Mouse (Mus musculus) liver, adult 2 months (tissue): ENCODE measurements around the gene Tango6. TPM values are rescaled to one million over a fixed set of nuclear protein-coding genes. Genes with fewer than 3 reads are reported as not detected.

Experiments
- DNase-seq: peaks from one replicate; pipeline ENCODE4 v3.0.0-alpha.2; 2011; ENCODE audit warnings: low read depth, low spot score; ENCODE audit errors: extremely low read depth
- H3K27ac ChIP-seq: fragments of 200-500 bp; replicated peaks from 2 replicates; pipeline ENCODE4 v1.5.1; 2012; ENCODE audit warnings: low read depth, mild to moderate bottlenecking, control low read depth, inconsistent platforms, low read length; ENCODE audit not compliant: insufficient read depth
- H3K27me3 ChIP-seq: fragments of 200-500 bp; 2 replicates; pipeline ENCODE4 v1.6.1; 2012; ENCODE audit warnings: mild to moderate bottlenecking, moderate library complexity, low read length, inconsistent platforms; ENCODE audit not compliant: control insufficient read depth, insufficient read depth
- H3K36me3 ChIP-seq: fragments of 200-500 bp; 2 replicates; pipeline ENCODE4 v1.6.1; 2012; ENCODE audit warnings: low read length, inconsistent platforms; ENCODE audit not compliant: control insufficient read depth, insufficient read depth
- H3K4me1 ChIP-seq: fragments of 200-500 bp; 2 replicates; pipeline ENCODE4 v1.6.1; 2011; ENCODE audit warnings: low read length; ENCODE audit not compliant: control insufficient read depth, insufficient read depth
- H3K4me3 ChIP-seq: fragments of 200-500 bp; 2 replicates; pipeline ENCODE4 v1.5.1; 2011; ENCODE audit warnings: low read depth, mild to moderate bottlenecking, control low read depth, low read length, moderate library complexity; ENCODE audit not compliant: insufficient read depth
- H3K79me2 ChIP-seq: fragments of 200-500 bp; 2 replicates; pipeline ENCODE4 v1.6.1; 2012; ENCODE audit warnings: inconsistent platforms, mild to moderate bottlenecking, low read length, moderate library complexity; ENCODE audit not compliant: control insufficient read depth, insufficient read depth
- H3K9ac ChIP-seq: fragments of 200-500 bp; 2 replicates; pipeline ENCODE4 v1.6.1; 2012; ENCODE audit warnings: low read depth, mild to moderate bottlenecking, control low read depth, inconsistent platforms, low read length
- CTCF ChIP-seq: fragments of 200-500 bp; IDR thresholded peaks from 2 replicates; pipeline ENCODE4 v1.5.1; 2011; ENCODE audit warnings: low read depth, low read length, control low read depth
- POLR2A ChIP-seq: fragments of 200-500 bp; IDR thresholded peaks from 2 replicates; pipeline ENCODE4 v1.6.1; 2011; ENCODE audit warnings: low read length, control low read depth; ENCODE audit not compliant: insufficient read depth; ENCODE audit errors: extremely low read depth
- WGBS: fragments of 180-500 bp; shearing (Covaris S2); methylation state at CpG from one replicate; pipeline ENCODE4 v1.1.7; 2018; 5-methylcytosine and 5-hydroxymethylcytosine counted together
- polyA plus RNA-seq: library from polyadenylated mRNA; depleted of rRNA; stranded (reverse); fragments of >200 nt; gene quantifications from 2 replicates; pipeline ENCODE4 v1.2.3, GENCODE M21; 2012
- total RNA-seq: library from RNA; depleted of rRNA; stranded (reverse); fragments of >200 nt; gene quantifications from 2 replicates; pipeline ENCODE4 v1.2.3, GENCODE M21; 2014

The Tango6 gene
- total and polyA plus RNA-seq, 2 experiments: 2.1 to 4.0 TPM

DNA sequence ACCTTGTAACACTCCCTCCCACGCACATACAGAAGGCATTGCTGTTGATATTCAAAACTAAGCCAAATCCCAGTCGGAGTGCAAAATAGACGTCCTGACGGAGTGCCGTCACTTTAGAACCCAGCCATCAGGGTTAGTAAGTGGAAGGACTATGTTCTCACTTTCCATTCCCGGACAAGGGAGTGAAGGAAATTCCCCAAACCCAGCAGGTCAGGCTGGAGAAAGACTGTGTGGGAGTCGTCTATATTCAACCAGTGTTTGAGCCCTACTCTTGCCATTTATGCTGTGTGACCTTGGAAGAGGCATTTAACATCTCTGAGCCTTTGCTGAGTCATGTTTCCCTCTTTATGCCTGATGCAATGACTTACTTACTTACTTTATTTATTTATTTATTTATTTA is 42.7 kb upstream of the Tango6 start:
- H3K27ac ChIP-seq: no peak overlapping the region
- no peak overlapping the region for H3K9ac ChIP-seq
- H3K4me1 ChIP-seq: peaks cover 13% of the 10 kb centered on the region
- H3K27me3 ChIP-seq: no peaks in the 10 kb centered on the region
- TF ChIP-seq POLR2A (no peak), CTCF (no peak)
- 47% methylated on average over 7 of the region's 7 CpGs for WGBS
- no peaks in the 10 kb centered on the region for H3K79me2 ChIP-seq
- DNase-seq: no peak
- H3K4me3 ChIP-seq: no peak overlapping the region
- H3K36me3 ChIP-seq: no peaks in the 10 kb centered on the region

GRCm38 (mm10) chr8:106640921-106641320 is 41.9 kb upstream of the Tango6 start:
- no peak for TF ChIP-seq CTCF
- Histone ChIP-seq H3K36me3 (no peaks in the 10 kb centered on the region), H3K79me2 (no peaks in the 10 kb centered on the region), H3K4me3 (no peak overlapping the region), H3K4me1 (peaks cover 13% of the 10 kb centered on the region), H3K9ac (peak overlapping the region; percentile 15; the same call in 1 of the 2 replicates), H3K27me3 (no peaks in the 10 kb centered on the region), H3K27ac (no peak overlapping the region)
- 25% methylated on average over 5 of the region's 5 CpGs for WGBS
- no peak for DNase-seq

GRCm38 (mm10) chr8:106642172-106642571 is 40.7 kb upstream of the Tango6 start:
- Histone ChIP-seq H3K27me3 (no peaks in the 10 kb centered on the region), H3K9ac (no peak overlapping the region), H3K4me3 (no peak overlapping the region), H3K36me3 (no peaks in the 10 kb centered on the region), H3K27ac (0 out of 2 replicates have a peak overlapping the region, but pooled peaks have one; percentile 11), H3K79me2 (no peaks in the 10 kb centered on the region), H3K4me1 (peaks cover 13% of the 10 kb centered on the region)
- peak; percentile 37 for DNase-seq
- no peak for TF ChIP-seq POLR2A
- no peak for TF ChIP-seq CTCF
- WGBS: 34% methylated on average over 2 of the region's 2 CpGs

DNA sequence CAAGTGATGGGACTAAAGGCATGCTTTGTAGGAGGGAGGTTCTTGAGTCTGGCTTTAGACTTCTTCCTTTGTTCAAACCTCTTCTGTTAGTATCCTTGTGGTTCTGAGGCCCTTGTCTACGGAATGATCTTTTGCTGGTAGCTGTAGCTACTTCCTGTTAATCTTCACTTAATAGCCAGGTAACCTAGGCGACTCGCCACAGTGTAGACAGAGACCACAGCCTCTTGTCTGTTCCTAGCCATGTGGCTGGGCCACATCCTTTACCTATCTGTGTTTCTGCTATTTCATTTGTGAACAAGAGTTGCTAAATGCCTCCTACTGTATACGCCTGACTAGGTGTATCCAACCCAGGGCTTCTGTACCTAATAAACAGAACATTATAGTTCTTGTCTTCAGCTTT is 39.8 kb upstream of the Tango6 start:
- no peaks in the 10 kb centered on the region for H3K27me3 ChIP-seq
- WGBS: 85% methylated on average over 4 of the region's 4 CpGs
- H3K4me3 ChIP-seq: no peak overlapping the region
- TF ChIP-seq CTCF: no peak
- TF ChIP-seq POLR2A: no peak
- H3K9ac ChIP-seq: no peak overlapping the region
- H3K79me2 ChIP-seq: no peaks in the 10 kb centered on the region
- H3K36me3 ChIP-seq: no peaks in the 10 kb centered on the region
- H3K4me1 ChIP-seq: peaks cover 13% of the 10 kb centered on the region
- no peak overlapping the region for H3K27ac ChIP-seq
- no peak for DNase-seq

DNA sequence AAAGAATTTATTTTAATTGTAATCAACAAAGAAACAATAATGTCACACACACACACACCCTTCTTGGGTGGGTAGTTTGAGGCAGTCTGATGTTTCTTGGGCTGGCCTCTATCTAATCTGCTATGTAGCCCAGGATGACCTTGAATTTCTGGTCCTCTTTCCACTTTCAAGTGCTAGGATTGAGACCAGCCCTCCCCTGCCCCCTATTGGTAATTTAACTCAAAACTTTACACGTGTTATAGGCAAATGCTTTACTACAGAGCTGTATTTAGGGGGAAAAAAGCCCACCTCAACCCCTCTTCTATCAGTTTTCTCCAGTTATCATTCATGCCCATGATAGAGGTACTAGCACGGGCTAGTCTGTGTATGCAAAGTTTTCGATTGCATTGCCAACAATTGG is 37.9 kb upstream of the Tango6 start:
- Histone ChIP-seq H3K4me1 (peaks cover 11% of the 10 kb centered on the region), H3K36me3 (0 out of 2 replicates have a peak, but pooled peaks cover 2% of the 10 kb centered on the region), H3K4me3 (no peak overlapping the region), H3K27me3 (no peaks in the 10 kb centered on the region), H3K79me2 (no peaks in the 10 kb centered on the region), H3K27ac (no peak overlapping the region), H3K9ac (no peak overlapping the region)
- no peak for DNase-seq
- 74% methylated on average over 3 of the region's 3 CpGs for WGBS
- no peak for TF ChIP-seq POLR2A
- TF ChIP-seq CTCF: no peak

- Histone ChIP-seq H3K4me1 (peaks cover 2% of the 10 kb centered on the region; the same call in 1 of the 2 replicates), H3K9ac (no peak overlapping the region), H3K36me3 (0 out of 2 replicates have a peak, but pooled peaks cover 4% of the 10 kb centered on the region), H3K4me3 (no peak overlapping the region), H3K27ac (no peak overlapping the region), H3K27me3 (no peaks in the 10 kb centered on the region), H3K79me2 (no peaks in the 10 kb centered on the region)
- DNase-seq: no peak
- 23% methylated on average over 2 of the region's 2 CpGs for WGBS
- TF ChIP-seq CTCF: no peak
- no peak for TF ChIP-seq POLR2A
Measured at GRCm38 (mm10) chr8:106646153-106646552, 36.7 kb upstream of the Tango6 start.
